Mouse (Mus musculus) urinary bladder, postnatal 14 days (tissue): ENCODE measurements around the gene Shc1.
A peak's percentile ranks its signal among the peaks of the same experiment; 100 is the strongest.
"Not testable (repeated sequence)": the region's sequence is repeated elsewhere in the genome, so short reads cannot be mapped to it uniquely, and the experiment has no call there.

Experiments used
- DNase-seq: peaks from one replicate; pipeline ENCODE4 v3.0.0; 2021; ENCODE audit warnings: low spot score

The Shc1 gene

GRCm38 (mm10) chr3:89419571-89419970, 1.3 kb downstream of the Shc1 start:
- peak; percentile 69 for DNase-seq

- DNase-seq: no peak
Measured at GRCm38 (mm10) chr3:89419981-89420380, 1.7 kb downstream of the Shc1 start.

GRCm38 (mm10) chr3:89420421-89420820, 2.2 kb downstream of the Shc1 start:
- no peak for DNase-seq

DNA sequence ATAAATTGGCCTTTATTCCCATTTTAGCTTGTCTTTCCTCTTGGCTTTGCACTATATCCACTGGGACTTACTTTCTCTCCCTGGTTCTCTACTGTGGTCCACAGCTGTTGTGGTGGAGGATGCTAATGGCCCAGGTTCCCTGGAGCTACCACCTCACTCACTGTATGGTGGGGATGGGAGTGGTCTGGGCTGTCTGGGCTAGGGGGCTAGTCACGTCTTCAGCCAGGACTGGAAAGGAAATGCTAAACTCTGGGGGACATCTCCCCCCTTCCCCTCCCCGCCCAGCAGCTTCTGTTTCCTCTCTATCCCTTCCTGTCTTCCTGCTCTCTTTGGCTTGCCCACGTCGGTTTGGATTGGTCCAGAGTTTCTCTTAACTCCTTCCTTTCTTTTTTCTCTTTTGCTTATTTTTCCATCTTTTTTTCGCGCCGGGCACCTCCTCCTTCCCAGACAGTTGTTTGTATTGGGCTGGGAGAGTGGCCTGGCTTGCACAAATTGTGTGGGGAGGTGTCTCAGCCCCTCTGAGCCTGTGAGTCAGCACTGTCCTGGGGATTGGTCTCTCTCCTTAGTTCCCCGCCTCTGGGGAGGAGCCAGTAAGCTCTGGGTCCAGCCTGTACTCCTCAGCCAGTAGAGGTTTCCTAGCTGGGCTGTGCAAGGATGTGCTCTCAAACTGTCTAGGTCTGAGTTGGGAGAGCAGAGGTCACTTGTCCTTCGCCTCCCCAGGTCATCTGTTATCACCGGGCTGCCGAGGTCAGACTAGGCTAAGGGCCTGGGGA, 2.9 kb downstream of the Shc1 start:
- peak; percentile 88 for DNase-seq

DNA sequence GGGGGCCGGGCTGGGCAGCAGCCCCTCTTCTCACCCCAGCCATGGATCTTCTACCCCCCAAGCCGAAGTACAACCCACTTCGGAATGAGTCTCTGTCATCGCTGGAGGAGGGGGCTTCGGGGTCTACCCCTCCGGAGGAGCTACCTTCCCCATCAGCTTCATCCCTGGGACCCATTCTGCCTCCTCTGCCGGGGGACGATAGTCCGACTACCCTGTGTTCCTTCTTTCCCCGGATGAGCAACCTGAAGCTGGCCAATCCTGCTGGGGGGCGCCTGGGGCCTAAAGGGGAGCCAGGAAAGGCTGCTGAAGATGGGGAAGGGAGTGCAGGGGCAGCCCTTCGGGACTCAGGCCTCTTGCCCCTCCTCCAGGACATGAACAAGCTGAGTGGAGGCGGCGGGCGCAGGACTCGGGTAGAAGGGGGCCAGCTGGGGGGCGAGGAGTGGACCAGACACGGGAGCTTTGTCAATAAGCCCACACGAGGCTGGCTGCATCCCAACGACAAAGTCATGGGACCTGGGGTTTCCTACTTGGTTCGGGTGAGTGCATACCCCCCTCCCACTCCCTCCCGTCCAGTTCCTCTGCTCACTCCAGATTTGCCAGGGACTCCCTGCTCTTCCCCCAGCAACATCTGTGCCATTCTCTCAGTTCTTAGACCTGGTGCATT, 3.7 kb downstream of the Shc1 start:
- DNase-seq: peak; percentile 32

DNA sequence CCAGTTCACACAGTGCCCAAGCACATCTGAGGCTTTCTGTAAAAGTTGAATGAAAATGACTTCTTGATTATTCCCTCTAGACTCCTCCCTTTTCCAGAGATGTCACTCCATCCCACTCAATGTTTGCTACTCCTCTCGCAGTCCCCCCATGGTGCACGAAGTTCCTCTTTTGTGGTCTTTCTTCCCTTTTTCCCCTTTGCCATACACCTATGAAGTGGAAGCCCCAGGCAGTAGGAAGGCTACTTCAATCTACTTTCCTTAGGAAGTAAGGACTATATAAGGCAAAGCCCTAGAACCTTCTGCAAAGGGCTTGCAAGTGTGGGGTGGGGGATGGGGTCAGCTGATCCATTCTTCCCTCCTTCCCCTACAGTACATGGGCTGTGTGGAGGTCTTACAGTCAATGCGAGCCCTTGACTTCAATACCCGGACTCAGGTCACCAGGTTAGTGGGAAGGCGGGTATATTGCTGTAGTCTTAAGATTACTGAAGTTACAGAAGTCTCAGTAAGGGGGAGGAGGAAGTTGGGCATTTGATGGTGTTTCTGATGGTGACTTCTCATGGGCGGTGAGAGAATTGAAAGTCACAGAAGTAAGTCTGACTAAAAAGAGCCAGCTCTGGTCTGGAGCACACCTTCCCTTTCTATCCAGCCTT, 4.4 kb downstream of the Shc1 start:
- DNase-seq: no peak

GRCm38 (mm10) chr3:89424416-89425140, 6.3 kb downstream of the Shc1 start:
- DNase-seq: no peak

GRCm38 (mm10) chr3:89425141-89425525, 6.9 kb downstream of the Shc1 start:
- DNase-seq: no peak

DNA sequence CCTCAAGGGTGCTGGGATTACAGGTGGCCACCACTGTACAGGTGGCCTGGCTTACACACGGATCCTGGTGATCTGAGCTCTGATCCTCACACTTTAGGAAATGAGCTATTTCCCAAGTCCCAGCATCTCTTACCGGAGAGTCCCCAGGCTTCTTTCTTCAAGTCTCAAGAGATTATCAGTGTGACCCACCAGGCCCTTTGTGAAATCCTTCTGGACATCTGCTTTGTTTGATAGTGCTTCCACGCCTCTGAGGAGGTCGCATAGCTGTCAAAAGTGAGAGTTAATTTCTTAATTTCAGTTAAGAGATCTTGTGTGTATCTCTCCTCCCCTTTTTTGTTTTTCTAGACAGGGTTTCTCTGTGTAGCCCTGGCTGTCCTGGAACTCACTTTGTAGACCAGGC, 7.6 kb downstream of the Shc1 start:
- DNase-seq: no peak

- not testable (repeated sequence) for DNase-seq
Measured at GRCm38 (mm10) chr3:89429021-89429420, 10.8 kb downstream of the Shc1 start.

GRCm38 (mm10) chr3:89430171-89431159, 12.2 kb downstream of the Shc1 start, which contains the start of gene Pygo2:
Gene Pygo2 (plus strand): TSS chr3:89430214.
- peak; percentile 97 for DNase-seq

DNA sequence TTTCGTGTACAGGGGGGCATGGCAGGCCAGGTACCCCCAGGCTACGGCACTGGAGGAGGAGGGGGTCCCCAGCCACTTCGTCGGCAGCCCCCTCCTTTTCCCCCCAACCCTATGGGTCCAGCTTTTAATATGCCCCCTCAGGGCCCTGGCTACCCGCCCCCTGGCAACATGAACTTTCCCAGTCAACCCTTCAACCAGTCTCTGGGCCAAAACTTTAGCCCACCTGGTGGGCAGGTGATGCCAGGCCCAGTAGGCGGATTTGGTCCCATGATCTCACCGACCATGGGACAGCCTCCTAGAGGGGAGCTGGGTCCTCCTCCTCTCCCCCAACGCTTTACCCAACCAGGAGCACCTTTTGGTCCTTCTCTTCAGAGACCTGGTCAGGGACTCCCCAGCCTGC, 14.4 kb downstream of the Shc1 start:
- no peak for DNase-seq

GRCm38 (mm10) chr3:89434532-89434931, 16.3 kb downstream of the Shc1 start:
- no peak for DNase-seq

GRCm38 (mm10) chr3:89435041-89435440, 16.8 kb downstream of the Shc1 start:
- DNase-seq: no peak

DNA sequence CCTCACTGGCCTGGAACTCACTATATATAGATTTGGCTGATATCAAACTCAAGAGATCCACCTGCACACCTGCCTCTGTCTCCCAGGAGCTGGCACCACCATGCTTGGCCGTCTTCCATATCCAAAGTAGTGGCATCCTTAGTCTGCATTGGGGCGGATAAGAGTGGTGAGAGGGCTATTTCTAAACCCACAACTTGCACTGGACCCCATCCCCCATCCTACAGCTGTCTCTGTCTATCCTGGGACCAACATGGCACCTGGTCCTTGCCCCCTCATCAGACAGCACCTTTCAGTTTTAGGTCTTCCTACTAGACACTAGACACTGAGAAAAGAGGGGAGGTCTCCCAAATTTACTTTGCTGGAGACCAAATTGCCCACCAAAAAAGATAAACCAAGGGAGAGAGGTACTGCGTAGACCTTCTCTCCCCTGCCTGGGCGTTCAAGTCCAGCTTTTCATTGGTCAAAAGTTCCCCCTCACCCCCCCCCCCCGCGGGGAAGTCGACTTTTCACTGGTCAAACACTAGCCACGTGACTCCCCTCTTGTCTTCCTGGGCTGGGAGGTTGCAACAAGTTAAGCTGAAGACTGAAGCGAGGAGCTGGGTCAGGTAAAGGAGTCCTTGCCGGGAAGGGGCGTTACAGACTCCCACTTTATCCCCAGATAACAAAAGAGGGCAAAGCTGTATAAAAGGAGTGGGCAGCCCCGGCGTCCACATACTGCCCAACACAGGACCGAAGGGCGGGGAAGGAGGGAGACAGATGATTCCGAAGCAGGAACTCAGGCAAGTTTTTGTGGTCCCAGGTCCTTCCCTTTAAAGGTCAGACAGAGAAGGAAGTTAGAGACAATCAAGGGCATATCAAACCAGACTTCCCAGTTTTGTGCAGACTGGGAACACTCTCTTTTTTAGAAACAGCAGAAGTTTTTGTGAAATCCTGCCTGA, 18.2 kb downstream of the Shc1 start, which contains the start of gene Pbxip1:
Gene Pbxip1 (plus strand): TSS at position 531 of the 938 bp plus-strand sequence.
- peak; percentile 66 for DNase-seq

GRCm38 (mm10) chr3:89437269-89437668, 19.0 kb downstream of the Shc1 start:
- DNase-seq: no peak

- DNase-seq: no peak
Measured at GRCm38 (mm10) chr3:89440691-89441090, 22.4 kb downstream of the Shc1 start.

DNA sequence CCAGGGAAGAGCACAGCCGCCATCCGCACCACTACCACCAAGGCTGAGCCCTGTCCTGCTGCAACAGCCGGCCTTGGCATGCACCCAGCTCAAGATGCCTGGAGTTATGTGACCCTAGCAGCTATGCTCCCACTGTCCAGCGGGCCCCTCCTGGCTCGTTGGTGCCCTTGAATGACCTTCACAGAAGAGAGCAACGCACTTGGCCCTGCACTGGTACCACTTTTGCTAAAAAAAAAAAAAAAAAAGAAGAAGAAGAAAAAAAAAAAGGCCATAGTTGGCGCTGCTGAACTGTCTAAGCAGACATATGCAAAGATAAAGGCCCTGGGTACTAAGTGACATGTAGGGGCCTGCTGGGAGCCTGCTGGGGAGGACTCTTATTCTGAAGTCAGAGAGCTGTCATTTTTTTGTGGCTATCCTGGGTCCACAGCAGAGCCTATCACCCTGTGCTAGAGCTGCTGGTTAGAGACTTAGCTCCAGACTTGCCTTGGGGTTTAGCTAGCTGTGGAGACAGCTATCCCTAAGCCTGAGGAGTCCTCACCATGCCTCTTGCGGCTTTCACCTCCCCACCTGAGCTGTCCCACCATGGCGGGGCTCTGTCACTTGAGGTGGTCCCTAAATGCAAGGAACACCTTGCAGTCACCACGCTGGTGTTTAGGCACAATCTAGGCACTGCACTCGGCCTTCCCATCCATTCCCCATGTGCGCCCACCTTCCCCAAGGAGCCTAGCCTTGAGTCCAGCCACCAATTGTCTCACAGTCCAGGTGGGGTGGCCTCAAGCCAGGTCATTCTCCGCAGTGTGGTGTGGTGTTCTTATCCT, 30.7 kb downstream of the Shc1 start:
- DNase-seq: peak; percentile 52

GRCm38 (mm10) chr3:89449541-89449940, 31.3 kb downstream of the Shc1 start:
- DNase-seq: peak; percentile 74
